Mouse (Mus musculus) heart, adult 8-10 months (tissue): Measurements from ENCODE around the gene Tmem230. TPM values are rescaled to one million over a fixed set of nuclear protein-coding genes. Genes with fewer than 3 reads are reported as not detected.
A peak's percentile ranks its signal among the peaks of the same experiment; 100 is the strongest.

ENCODE experiments used
- DNase-seq: peaks from one replicate; pipeline ENCODE4 v3.0.0; 2022; ENCODE audit warnings: low spot score
- total RNA-seq, 4 experiments: library from RNA; stranded (reverse); gene quantifications; 2 replicates each; pipeline ENCODE4 v1.2.4; 2022

Gene Tmem230
- total RNA-seq, 4 experiments from 2014 or later = 25.1 to 29.2 (median 26.2) TPM

DNA sequence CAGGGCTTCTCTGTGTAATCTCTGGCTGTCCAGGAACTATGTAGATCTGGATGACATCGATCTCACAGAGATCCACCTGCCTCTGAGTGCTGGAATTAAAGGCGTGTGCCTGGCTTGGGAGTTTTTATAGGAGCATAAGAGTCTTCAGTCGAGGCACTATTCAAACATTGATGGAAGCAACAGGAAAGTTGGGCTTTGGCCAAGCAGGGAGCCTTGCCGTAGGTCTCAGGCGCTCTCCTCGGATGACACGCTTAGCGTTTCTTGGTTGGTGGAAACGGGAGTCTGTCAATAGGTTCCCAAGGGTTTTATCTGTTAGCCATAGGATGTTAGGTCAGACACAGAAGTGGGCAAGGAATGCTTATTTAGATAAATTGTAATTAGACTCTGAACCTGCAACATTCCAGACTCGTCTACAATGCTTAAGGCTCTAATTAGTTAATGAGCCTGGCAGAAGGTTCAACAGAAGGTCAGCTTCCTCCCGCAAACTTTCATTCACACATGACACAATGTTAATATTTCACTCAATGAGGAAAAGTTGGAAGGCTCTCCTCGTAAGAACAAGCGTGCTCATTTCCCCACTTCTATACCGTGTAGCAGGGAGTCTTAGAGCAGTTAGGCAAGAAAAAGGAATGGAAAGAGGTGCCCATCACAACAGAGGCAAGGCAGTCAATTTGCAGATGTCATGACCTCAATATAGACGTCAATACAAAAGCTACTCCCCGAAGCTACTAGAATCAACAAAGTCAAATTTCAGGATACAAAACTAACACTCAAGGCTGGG, 13.4 kb downstream of the Tmem230 start:
- DNase-seq = no peak

DNA sequence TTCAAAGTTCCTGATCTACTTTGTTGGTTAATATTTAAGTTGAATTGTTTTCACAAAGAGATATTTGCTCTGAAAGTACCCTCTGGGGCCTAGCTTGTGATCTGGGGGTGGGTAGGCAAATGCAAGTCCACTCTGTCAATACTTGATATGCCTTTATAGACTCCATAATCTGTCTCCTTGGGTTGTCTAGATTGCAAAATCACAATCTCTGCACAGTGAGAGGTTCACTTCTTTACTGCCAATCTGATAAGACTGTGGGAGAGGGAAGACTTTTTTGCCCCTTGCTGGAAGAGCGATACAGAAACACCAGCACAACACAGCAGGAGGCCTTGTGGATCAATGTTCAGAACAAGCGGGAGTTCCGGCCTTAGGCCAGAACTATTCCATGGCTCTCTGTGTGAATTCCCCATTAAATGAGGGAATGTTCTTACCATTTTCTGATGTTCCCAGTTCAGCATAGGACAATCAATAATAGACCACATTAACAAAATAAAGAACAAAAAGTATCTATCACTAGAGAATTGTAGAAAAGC, 15.1 kb downstream of the Tmem230 start:
- no peak for DNase-seq

DNA sequence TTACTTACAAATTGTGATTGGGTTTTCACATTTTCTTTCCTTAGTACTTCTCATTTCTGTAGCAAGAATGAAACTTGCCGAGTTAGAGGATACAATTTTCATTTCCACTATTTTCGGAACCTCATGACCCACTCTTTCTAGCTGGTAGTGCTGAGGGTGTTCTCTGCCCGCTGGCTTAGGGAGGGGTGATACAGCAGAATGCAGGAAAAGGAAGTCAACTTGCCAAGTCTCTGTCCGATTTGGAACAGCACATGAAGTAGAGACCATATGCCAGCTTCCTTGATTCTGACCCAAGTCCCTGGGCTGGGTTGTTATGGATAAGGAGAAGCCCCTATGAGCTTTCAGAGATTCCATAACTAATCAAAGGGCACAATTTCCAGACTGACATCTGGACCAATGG, 23.2 kb downstream of the Tmem230 start:
- peak; percentile 37 for DNase-seq

DNA sequence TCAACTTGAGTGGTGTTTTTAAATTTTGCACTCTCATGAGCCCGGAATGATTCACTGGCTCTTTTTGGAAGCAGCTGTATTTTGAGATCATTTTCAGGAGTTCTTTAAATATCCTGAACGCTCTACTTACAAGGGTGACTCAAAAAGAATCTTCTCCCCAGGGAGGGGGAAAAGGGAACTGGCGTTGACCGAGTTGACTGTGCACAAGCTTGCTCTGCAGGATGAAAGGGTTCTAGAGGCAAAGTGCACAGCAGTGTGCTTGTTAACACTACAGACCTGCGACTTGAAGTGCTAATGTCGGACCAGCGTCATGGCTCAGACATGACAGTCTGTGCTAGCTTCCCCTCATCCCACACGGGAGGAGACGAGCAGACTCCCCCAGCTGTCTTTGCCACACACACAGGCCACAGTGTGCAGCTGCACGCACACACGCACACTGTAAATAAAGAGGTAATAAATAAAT, 26.0 kb downstream of the Tmem230 start:
- peak; percentile 55 for DNase-seq

DNA sequence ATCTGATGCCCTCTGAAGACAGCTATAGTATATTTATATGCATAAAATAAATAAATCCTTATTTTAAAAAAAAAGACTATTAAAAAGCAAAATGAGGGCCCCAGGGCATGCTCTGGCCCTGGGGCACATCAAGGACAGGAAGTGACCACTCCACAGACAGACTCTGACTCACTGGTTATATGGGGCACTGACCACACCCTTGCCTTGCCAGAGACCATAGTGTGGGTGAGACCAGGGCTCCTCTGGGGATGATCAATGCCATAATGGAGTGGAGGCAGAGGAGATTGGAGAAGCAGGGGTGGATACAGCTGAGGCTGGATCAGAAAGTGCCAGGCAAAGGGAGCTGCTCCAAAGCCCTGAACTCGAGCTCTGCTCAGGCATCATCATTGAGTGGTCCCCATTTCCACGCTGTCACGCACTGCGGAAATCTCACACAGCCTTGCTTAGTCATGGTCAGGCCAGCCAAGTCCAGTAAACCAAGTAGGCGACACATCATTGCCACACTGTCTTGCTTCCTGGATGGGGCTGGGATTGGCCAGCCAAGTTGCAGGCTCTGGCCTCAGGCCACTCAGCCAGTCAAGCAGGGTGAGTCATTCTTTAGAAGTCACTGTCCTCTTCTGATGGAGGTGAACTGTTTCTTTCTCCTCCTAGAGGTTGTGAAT, 35.5 kb downstream of the Tmem230 start:
- peak; percentile 33 for DNase-seq

DNA sequence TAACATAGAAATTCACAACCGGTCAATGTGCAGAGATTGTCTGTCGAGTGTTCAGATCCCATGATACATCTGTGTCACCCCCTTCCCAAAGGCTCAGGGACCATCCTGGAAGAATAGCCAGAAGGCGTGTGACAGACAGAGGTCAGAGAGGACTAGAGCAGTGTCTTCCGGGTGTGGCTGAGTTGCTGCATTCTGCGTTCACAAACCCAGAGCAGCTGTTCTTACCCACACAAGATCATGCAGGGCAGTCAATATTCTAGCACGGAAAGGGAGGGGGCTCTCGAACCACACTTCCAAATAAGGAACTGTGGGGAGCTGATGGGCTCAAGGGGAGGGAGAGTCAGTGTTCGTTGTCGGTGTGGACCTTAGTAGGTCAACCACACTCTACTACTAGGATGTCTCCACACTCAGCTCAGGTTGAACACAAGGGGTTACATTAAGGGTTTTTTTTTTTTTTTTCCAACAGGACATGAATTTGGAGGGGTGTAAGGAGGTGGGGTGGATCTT, 36.7 kb downstream of the Tmem230 start:
- DNase-seq = no peak

DNA sequence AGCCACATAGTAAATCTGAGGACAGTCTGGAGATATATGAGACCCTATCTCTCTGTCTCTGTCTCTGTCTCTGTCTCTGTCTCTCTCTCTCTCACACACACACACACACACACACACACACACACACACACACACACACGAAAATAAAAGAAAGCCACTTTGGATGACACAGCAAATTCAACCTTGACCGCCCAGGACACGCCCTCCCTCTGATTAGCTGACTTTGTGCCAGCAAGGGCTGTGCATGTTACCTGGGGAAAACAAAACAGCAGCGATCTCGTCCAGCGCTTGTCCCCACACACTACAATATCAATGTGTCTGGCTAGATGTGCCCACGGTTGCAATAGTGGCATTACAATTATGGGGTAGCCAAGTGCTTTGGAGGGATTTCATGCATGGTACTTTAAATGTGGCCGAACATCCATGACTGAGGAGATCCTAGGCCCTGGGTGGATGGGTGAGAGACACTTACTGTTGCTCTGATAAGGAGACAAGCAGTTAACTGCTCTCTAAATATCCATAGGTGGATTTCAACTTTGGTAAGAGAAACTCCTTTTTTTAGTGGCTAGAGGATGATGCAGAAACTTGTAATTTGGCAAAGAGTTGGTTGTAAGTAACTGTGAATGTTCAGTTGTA, 39.2 kb downstream of the Tmem230 start:
- no peak for DNase-seq

DNA sequence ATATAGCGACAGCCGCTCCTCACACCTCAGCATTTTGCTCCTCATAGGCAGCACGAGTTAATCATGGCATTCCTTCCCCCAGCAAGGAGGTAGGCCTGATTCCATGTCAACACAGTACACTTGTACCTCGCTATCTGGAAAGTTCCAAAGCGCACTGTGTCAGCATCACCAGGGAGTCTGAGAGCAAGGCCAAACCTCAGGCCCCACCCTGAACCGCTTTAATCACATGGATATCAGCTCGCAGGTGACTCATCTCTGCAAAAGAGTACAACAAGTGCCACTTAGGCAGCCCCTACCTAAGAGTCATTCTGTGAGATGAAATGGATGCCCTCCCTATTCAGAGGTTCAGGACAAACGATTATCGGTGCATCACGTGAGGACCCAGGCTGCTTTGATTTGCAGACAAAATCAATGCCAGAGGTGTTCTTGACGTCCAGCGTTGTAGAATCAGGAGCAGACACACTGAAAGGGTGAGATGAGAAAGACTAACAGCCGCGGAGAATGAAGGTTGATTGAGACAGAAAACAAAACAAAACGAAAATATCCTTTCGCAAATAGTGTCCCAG, 41.2 kb downstream of the Tmem230 start:
- no peak for DNase-seq

DNA sequence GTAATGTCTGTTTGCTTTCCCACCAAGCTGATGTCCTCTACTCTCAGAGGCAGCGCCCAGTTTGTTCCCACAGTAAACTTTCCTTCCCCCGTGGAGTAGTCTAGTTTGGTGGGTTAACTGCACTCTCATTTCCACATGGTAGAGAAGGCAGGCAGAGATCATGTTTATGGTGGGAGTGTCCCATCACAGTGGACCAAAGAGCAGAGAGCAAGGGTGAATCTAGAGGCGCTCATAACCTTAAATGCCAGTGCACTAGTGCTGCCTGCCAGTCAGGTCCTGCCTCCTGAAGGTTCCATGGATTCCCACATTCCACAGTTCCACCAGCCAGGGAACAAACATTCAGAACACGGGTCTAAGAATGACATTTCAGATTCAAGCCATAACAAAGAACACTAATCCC, 42.1 kb downstream of the Tmem230 start:
- DNase-seq = no peak

DNA sequence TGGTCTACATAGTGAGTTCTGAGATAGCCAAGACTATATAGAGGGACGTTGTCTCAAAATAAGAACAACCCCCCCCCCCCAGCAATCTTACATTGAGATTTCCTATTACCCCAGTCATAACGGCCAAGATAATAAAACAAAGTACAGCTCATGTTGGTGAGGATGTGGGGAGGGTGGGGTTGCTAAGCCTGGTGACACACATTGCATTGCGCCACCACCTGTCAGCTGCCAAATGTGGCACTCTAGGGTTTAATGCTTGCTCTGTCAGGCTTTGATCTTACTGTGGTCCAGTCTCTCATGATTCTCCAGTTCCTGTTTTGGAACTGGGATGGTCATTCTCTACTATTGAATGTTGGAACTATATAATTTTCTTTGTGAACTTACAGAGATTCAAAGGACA, 43.8 kb downstream of the Tmem230 start:
- no peak for DNase-seq

DNA sequence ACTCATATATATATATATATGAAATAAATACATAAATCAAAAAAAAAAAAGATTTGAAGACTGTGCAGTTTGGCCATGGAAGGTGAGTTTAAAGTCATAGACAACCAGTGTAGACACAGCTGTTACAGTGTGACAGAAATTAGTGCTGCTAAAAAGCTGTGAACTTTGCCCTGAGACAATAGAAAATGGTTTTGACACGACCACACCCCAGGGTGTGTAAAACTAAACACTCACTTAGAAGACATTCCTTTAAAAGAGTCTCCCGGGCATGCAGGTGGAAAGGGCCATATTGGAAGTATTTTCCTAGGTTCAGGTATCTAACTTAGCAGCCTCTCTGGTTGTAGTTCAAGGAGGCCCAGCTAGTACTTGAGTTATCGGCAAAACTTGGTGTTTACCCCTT, 44.4 kb downstream of the Tmem230 start:
- no peak for DNase-seq

DNA sequence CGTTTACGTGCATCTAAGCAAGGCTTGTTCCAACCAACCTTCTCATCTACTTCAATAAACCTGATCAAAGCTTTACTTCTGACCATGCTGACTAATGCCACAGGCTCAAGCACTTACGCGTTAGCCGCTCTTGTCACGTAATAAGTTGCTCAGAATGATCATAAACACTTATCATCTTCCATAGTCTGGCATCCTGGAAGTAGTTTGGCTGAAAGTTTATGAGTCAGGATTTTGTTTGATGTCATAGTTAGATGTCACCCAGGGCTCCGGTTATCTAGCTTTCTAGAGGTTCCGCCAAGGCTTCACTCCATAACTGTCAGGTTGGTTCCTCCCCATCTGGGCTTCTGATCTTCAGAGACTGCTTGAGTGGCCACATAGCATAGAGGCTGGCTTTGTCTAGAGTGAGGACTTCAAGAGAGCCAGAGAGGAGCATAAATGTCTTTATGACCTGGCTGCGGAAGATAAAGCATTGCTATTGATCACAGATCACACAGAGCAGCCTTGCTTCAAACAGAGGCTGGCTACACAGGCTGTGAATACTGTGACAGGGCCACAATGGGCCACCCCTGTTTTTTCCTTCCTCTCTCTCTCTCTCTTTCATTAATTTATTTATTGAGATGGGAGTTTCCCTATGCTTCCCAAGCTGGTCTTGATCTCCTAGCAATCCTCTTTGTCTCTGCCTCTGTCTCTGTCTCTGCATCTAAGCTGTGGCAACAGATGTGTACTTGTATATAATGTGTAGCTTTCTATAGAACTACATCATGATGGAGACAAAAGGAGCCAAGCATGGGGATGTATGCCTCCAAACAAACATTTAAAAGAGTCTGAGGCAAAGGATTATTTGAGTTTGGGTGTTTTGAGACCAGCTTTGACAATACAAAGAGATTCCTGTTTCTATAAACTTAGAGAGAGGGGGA, 49.3 kb downstream of the Tmem230 start:
- DNase-seq = no peak

DNA sequence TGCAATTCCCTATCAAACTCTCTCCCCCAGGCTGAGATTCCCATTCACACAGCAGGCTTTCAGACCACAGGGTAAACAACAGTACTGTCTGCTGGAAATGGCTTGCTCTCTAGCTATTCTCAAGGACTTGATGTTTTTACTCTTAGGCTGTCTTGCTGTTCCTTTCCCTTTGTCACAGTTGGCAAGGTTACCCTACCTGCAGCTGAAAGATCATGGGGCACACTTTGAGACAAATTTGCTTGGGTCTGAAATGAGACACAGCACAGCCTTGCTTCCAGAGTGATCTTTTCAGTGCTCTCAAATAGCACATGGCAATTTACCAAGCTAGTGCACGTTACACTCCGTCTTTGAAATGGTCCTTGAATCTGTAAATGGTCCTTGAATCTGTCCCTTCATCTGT, 52.0 kb downstream of the Tmem230 start:
- no peak for DNase-seq

DNA sequence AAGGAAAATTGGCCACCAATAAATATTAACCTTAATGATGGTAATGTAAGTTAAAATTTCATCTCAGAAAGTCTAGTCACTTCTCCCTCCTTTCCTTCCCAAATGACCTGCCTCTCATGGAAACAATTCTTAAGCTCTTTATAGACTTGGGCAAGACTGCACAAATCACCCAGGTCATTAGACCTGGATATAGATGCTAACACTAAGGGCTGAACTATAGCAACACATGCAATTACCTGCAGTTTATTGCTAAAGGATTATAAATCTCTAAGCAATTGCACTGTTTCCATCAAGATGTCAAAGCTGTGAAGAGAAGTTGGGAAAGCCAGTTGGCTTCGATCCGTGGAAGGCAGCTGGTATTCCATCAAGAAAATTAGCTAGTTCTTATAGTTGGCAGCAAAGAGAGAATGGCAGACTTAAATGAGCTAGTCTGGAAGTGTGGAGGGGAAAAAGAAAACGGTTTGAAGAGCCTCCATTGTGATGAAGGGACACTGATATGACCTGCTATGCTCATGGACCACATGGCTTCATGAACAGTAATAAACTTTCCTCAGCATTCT, 56.9 kb downstream of the Tmem230 start:
- DNase-seq = no peak

Other genes with a start within 250 kb of the Tmem230 start
- gene Rassf2, start 217.5 kb downstream of the Tmem230 start, total RNA-seq = 1 to 10 TPM; 4.1 to 7.7 (median 6.6) TPM
- 10 to 100 TPM; 14.5 to 19.5 (median 16.1) TPM for gene Slc23a2, start 102.7 kb downstream of the Tmem230 start, total RNA-seq
- gene Pcna, start 5.5 kb upstream of the Tmem230 start, total RNA-seq = 10 to 100 TPM; 33.1 to 42.6 (median 38.3) TPM
- gene Cds2, start 15.3 kb upstream of the Tmem230 start, total RNA-seq = 10 to 100 TPM; 79.2 to 97.9 (median 83.9) TPM
- gene Prokr2, start 137.6 kb upstream of the Tmem230 start, total RNA-seq = under 1 TPM; 0.08 to 0.22 (median 0.09) TPM